10 mouse cellular contexts compared by ENCODE assay signal in genomic region chr4:138318509-138319266, GRCm38 (mm10). TPM values are rescaled to one million over a fixed set of nuclear protein-coding genes. Genes with fewer than 3 reads are reported as not detected.
DNase-seq lines count a peak whose midpoint lies in the region; ATAC-seq lines count a peak whose summit lies in the region.
"Had no signal": no experiment of that assay in that cellular context is flagged by ENCODE, and none has a peak within 500 bp of the region (broad histone marks: within the 10 kb centered on the region; RNA-seq: fewer than 3 reads in every experiment).

No protein-coding gene starts in this region.

- no peak overlapping the region for H3K4me2 ChIP-seq in midbrain, embryonic 14.5 days (ENCODE audit: low read length)
- H3K4me2 ChIP-seq: embryonic facial prominence, embryonic 12.5 days; limb, embryonic 13.5 days had no signal

- peaks cover 46% of the 10 kb centered on the region for H3K36me3 ChIP-seq in midbrain, embryonic 14.5 days (ENCODE audit: control insufficient read depth, insufficient read depth, low read length)

- 53% methylated on average over 6 of the region's 6 CpGs for WGBS in midbrain, embryonic 14.5 days

- no peak overlapping the region for H3K27ac ChIP-seq in midbrain, embryonic 14.5 days (replicated peaks; ENCODE audit: low read depth, low read length)
- H3K27ac ChIP-seq: embryonic facial prominence, embryonic 12.5 days; limb, embryonic 13.5 days had no signal

- no peaks in the 10 kb centered on the region for H3K9me3 ChIP-seq in midbrain, embryonic 14.5 days (ENCODE audit: control insufficient read depth, low read length)
- H3K9me3 ChIP-seq: embryonic facial prominence, embryonic 12.5 days; limb, embryonic 13.5 days had no signal

- peaks cover 11% of the 10 kb centered on the region for H3K4me1 ChIP-seq in midbrain, embryonic 14.5 days (ENCODE audit: control insufficient read depth, insufficient read depth, low read length)
- H3K4me1 ChIP-seq: embryonic facial prominence, embryonic 12.5 days; limb, embryonic 13.5 days had no signal

- intact Hi-C loops in left cerebral cortex, postnatal 4 days (cut with DNase I), result loop anchor here (2.0 to 10.0 kb wide), 2 partner anchors 108 to 354 kb away; no protein-coding TSS in a partner anchor

- H3K9ac ChIP-seq in midbrain, embryonic 14.5 days (replicated peaks; ENCODE audit: low read length), result no peak overlapping the region
- H3K9ac ChIP-seq: embryonic facial prominence, embryonic 12.5 days; limb, embryonic 13.5 days had no signal

- DNase-seq in kidney, adult 18-20 months, result peak; percentile 57
- no peak for DNase-seq in kidney, adult 11 months
- peak; percentile 52 for DNase-seq in Muller cell, postnatal 12 days (ENCODE audit: inconsistent ontology term)
- peak; percentile 79 for DNase-seq in embryo, embryonic 10.5 days (ENCODE audit: low spot score)
- DNase-seq in left cerebral cortex, postnatal 4 days, result peak; percentile 61
- DNase-seq in midbrain, embryonic 14.5 days, result peak; percentile 82
- DNase-seq in testis, postnatal 10 days (ENCODE audit: low spot score), result peak; percentile 77

- ATAC-seq in hematopoietic stem cell, adult 5-6 weeks (replicated peaks in 1 of 2; ENCODE audit: insufficient read depth in 1 of 2, low FRiP score in 2 of 2, low TSS enrichment in 1 of 2, low read depth in 1 of 2, poor library complexity in 2 of 2, severe bottlenecking in 2 of 2), result peak; percentile 47 to 56; a peak in 3 of 4 replicates
- ATAC-seq in midbrain, embryonic 14.5 days (ENCODE audit: low FRiP score, low TSS enrichment), result peak; percentile 58; the same call in 1 of the 2 replicates

- no peaks in the 10 kb centered on the region for H3K27me3 ChIP-seq in midbrain, embryonic 14.5 days (ENCODE audit: control insufficient read depth, insufficient read depth, low read length)
- H3K27me3 ChIP-seq: embryonic facial prominence, embryonic 12.5 days; limb, embryonic 13.5 days had no signal

- no peak overlapping the region for H3K4me3 ChIP-seq in midbrain, embryonic 14.5 days (replicated peaks; ENCODE audit: low read depth, low read length)
- H3K4me3 ChIP-seq: embryonic facial prominence, embryonic 12.5 days; limb, embryonic 13.5 days had no signal

RNA-seq across cellular contexts. Expression of gene Pink1, which starts 7.4 kb away (rescaled TPM):
- total RNA-seq in hematopoietic stem cell, adult 5-6 weeks (2017), result 50.6 and 67.5 TPM in 2 replicates
- 100 to 1,000 TPM; 120 to 126 TPM for total RNA-seq in left cerebral cortex, postnatal 4 days (2021)
- polyA plus RNA-seq in midbrain, embryonic 14.5 days (2014; fragmentation: Nextera tagmentation; extraction: Ambion mirVana), result 54.1 and 74.7 TPM in 2 replicates

RNA-seq across cellular contexts. Expression of gene Ddost, which starts 14.2 kb away (rescaled TPM):
- total RNA-seq in hematopoietic stem cell, adult 5-6 weeks (2017), result 95.1 and 97.5 TPM in 2 replicates
- 100 to 1,000 TPM; 108 to 115 TPM for total RNA-seq in left cerebral cortex, postnatal 4 days (2021)
- 177 and 184 TPM in 2 replicates for polyA plus RNA-seq in midbrain, embryonic 14.5 days (2014; fragmentation: Nextera tagmentation; extraction: Ambion mirVana)

RNA-seq across cellular contexts. Expression of gene Cda, which starts 49.1 kb away (rescaled TPM):
- total RNA-seq in hematopoietic stem cell, adult 5-6 weeks (2017), result not detected in 2 replicates
- under 1 TPM; 0.76 to 0.87 TPM for total RNA-seq in left cerebral cortex, postnatal 4 days (2021)
- 2.4 and 4.6 TPM in 2 replicates for polyA plus RNA-seq in midbrain, embryonic 14.5 days (2014; fragmentation: Nextera tagmentation; extraction: Ambion mirVana)
